Mouse (Mus musculus) forebrain, embryonic 11.5 days (tissue): ENCODE measurements at regions not wholly inside any gene's neighbourhood (a gene's known extent, or its start where the extent isn't known, plus 50 kb on each side); places are given as distances from the start of the nearest gene placed in this dataset.

Experiments
- ATAC-seq: fragments of 200-750 bp; cut with Nextera tagmentation; replicated peaks from 2 replicates; pipeline ENCODE4 v1.8.0; 2017; ENCODE audit warnings: moderate TSS enrichment; ENCODE audit not compliant: low FRiP score
- DNase-seq: peaks from one replicate; pipeline ENCODE4 v3.0.0-alpha.2; 2017; ENCODE audit warnings: low spot score
- H3K27ac ChIP-seq: fragments of 300-500 bp; sonication (generic); 2 replicates; pipeline ENCODE4 v1.5.1; 2014; ENCODE audit warnings: low read depth, low read length
- H3K27me3 ChIP-seq: fragments of 300-500 bp; sonication (generic); 2 replicates; pipeline ENCODE4 v1.6.1; 2014; ENCODE audit warnings: mild to moderate bottlenecking, low read length, mixed read lengths; ENCODE audit not compliant: control insufficient read depth, insufficient read depth
- H3K36me3 ChIP-seq: fragments of 300-500 bp; sonication (generic); 2 replicates; pipeline ENCODE4 v1.6.1; 2014; ENCODE audit warnings: mild to moderate bottlenecking, low read length, moderate library complexity, mixed read lengths; ENCODE audit not compliant: control insufficient read depth, insufficient read depth
- H3K4me1 ChIP-seq: fragments of 300-500 bp; sonication (generic); replicated peaks from 2 replicates; pipeline ENCODE4 v1.6.1; 2014; ENCODE audit warnings: low read length, mixed read lengths; ENCODE audit not compliant: control insufficient read depth, insufficient read depth
- H3K4me2 ChIP-seq: fragments of 300-500 bp; sonication (generic); 2 replicates; pipeline ENCODE4 v1.6.1; 2014; ENCODE audit warnings: low read depth, mild to moderate bottlenecking, low read length, moderate library complexity, mixed read lengths; ENCODE audit not compliant: severe bottlenecking
- H3K4me3 ChIP-seq: fragments of 300-500 bp; sonication (generic); 2 replicates; pipeline ENCODE4 v1.5.1; 2014; ENCODE audit warnings: low read depth, low read length
- H3K9ac ChIP-seq: fragments of 300-500 bp; sonication (generic); 2 replicates; pipeline ENCODE4 v1.6.1; 2014; ENCODE audit warnings: low read length
- H3K9me3 ChIP-seq: fragments of 300-500 bp; sonication (generic); 2 replicates; pipeline ENCODE4 v1.6.1; 2016; ENCODE audit warnings: low read length, mixed read lengths; ENCODE audit not compliant: control insufficient read depth
- WGBS: fragments of 180-500 bp; shearing (Covaris S2); extraction: QIAGEN DNeasy Blood & Tissue Kit; methylation state at CpG from one replicate; pipeline ENCODE4 v1.1.7; 2014; 5-methylcytosine and 5-hydroxymethylcytosine counted together

DNA sequence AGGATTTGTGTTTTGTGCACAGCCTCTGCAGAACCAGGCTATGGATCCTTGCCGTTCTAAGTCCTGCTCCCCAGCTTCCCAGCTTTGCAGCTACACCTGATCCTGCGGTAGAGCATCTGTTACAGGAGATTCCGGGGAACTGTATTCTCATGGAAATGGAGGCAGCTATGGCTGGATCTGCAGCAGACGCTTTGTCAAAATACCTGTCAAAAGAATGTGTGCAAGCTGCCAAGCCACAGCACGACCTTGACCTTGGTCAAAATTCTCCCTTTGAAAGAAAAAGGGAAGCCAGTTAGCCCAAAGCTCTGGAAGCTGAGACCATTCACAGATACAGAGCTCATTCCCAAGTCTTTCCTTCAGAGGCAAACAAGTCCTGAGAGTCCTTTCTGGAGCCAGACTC lies 255.3 kb downstream of the Med13l start:
- Histone ChIP-seq H3K4me2 (no peak overlapping the region), H3K27ac (no peak overlapping the region), H3K9me3 (no peaks in the 10 kb centered on the region), H3K4me3 (no peak overlapping the region), H3K9ac (no peak overlapping the region), H3K4me1 (no peaks in the 10 kb centered on the region), H3K36me3 (no peaks in the 10 kb centered on the region), H3K27me3 (no peaks in the 10 kb centered on the region; the same call in 1 of the 2 replicates)
- DNase-seq, result no peak
- no peak for ATAC-seq
- 79% methylated on average over 5 of the region's 5 CpGs for WGBS

- Histone ChIP-seq H3K4me3 (no peak overlapping the region), H3K9me3 (no peaks in the 10 kb centered on the region), H3K36me3 (no peaks in the 10 kb centered on the region), H3K27me3 (no peaks in the 10 kb centered on the region), H3K27ac (no peak overlapping the region), H3K4me2 (no peak overlapping the region), H3K9ac (no peak overlapping the region), H3K4me1 (no peaks in the 10 kb centered on the region)
- ATAC-seq (no peak), DNase-seq (no peak)
- WGBS, result 90% methylated on average over 7 of the region's 7 CpGs
These were observed 257.8 kb downstream of the Med13l start for GRCm38 (mm10) chr5:118818294-118818693.

DNA sequence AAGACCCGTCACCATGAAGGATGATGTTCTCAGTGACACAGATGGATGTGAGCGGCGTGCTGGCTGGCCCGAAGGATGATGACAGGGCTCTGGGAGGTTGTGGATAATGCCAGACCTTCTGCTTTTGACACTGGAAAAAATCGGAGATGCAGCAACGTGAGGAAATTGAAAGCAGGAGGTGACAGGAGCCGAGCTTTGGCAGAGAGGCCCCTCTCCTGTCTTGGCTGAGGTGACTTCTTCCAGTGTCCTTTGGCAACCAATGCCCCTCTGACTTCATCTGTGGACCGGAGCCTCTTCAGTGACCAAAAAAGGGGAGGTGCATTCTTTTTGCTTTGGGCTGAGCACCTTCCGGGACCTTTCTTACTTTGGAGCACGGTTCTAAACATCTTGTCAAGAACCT lies 264.3 kb downstream of the Med13l start:
- Histone ChIP-seq H3K4me3 (no peak overlapping the region), H3K9me3 (no peaks in the 10 kb centered on the region), H3K4me1 (no peaks in the 10 kb centered on the region), H3K27me3 (no peaks in the 10 kb centered on the region), H3K4me2 (no peak overlapping the region), H3K36me3 (no peaks in the 10 kb centered on the region), H3K9ac (no peak overlapping the region), H3K27ac (no peak overlapping the region)
- DNase-seq (no peak), ATAC-seq (no peak)
- WGBS, result 92% methylated on average over 10 of the region's 10 CpGs

- Histone ChIP-seq H3K9me3 (no peaks in the 10 kb centered on the region), H3K36me3 (no peaks in the 10 kb centered on the region), H3K27ac (no peak overlapping the region), H3K4me2 (no peak overlapping the region), H3K4me1 (no peaks in the 10 kb centered on the region), H3K27me3 (no peaks in the 10 kb centered on the region), H3K4me3 (no peak overlapping the region), H3K9ac (no peak overlapping the region)
- WGBS, result 49% methylated on average over 14 of the region's 14 CpGs
- no peak for ATAC-seq
- no peak for DNase-seq
These were observed 268.7 kb downstream of the Med13l start for GRCm38 (mm10) chr5:118829031-118829698.

DNA sequence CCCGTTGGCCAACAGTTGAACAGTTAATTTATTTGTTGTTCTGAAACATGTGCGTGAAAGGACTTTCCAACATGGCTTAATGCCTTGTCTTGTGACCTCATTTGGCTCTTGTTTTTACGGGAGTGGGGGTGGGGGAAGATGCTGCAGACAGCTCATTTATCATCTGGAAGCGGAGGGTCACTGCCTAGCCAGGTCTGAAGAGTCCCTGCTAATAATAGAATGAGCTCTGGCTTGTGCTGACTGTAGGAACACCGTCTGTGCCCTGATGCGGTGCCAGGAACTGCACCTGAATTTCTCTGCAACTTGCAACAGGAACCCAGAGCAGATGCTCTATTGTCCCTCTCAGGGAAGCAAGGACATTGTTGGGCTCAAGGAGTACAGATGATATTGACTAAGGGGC lies 272.2 kb downstream of the Med13l start:
- no peak overlapping the region for H3K27ac ChIP-seq
- DNase-seq (no peak), ATAC-seq (no peak)
- H3K27me3 ChIP-seq, result no peaks in the 10 kb centered on the region
- no peaks in the 10 kb centered on the region for H3K9me3 ChIP-seq
- 79% methylated on average over 6 of the region's 6 CpGs for WGBS
- no peaks in the 10 kb centered on the region for H3K4me1 ChIP-seq
- no peaks in the 10 kb centered on the region for H3K36me3 ChIP-seq
- H3K4me3 ChIP-seq, result no peak overlapping the region
- H3K9ac ChIP-seq, result no peak overlapping the region
- H3K4me2 ChIP-seq, result no peak overlapping the region

- Histone ChIP-seq H3K27ac (no peak overlapping the region), H3K4me2 (no peak overlapping the region), H3K4me1 (no peaks in the 10 kb centered on the region), H3K9me3 (no peaks in the 10 kb centered on the region), H3K4me3 (no peak overlapping the region), H3K9ac (no peak overlapping the region), H3K36me3 (no peaks in the 10 kb centered on the region), H3K27me3 (no peaks in the 10 kb centered on the region)
- ATAC-seq (no peak), DNase-seq (no peak)
- 92% methylated on average over 5 of the region's 5 CpGs for WGBS
These were observed 273.6 kb downstream of the Med13l start for GRCm38 (mm10) chr5:118834129-118834528.

- H3K4me1 ChIP-seq, result no peaks in the 10 kb centered on the region
- no peaks in the 10 kb centered on the region for H3K9me3 ChIP-seq
- H3K4me2 ChIP-seq, result no peak overlapping the region
- H3K27ac ChIP-seq, result no peak overlapping the region
- no peak overlapping the region for H3K9ac ChIP-seq
- 41% methylated on average over 1 of the region's 1 CpGs for WGBS
- H3K27me3 ChIP-seq, result no peaks in the 10 kb centered on the region
- no peak for DNase-seq
- H3K36me3 ChIP-seq, result no peaks in the 10 kb centered on the region
- ATAC-seq, result no peak
- H3K4me3 ChIP-seq, result no peak overlapping the region
These were observed 276.5 kb downstream of the Med13l start for GRCm38 (mm10) chr5:118837001-118837400.

DNA sequence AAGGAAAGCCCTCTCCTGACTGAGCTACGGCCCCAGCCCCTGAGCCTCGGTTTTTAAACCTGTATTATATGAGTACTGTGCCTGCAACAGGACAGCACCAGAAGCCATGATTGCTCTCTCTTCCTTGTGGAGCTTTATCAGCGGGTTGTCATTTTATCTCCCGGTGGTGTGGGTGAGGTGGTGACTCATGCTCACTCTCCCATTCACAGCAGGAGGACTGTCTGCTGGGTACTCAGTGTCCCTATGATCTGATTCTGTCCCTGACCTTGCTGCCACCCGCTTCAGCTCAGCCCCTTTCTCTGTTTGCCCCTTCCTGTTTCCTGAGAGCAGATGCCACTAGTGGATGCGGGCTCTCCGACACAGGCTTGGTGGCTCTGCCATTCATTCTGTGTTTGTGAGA lies 277.9 kb downstream of the Med13l start:
- ATAC-seq (no peak), DNase-seq (no peak)
- no peak overlapping the region for H3K4me3 ChIP-seq
- WGBS, result 75% methylated on average over 7 of the region's 7 CpGs
- H3K36me3 ChIP-seq, result no peaks in the 10 kb centered on the region
- no peaks in the 10 kb centered on the region for H3K9me3 ChIP-seq
- no peak overlapping the region for H3K4me2 ChIP-seq
- H3K27ac ChIP-seq, result no peak overlapping the region
- H3K9ac ChIP-seq, result no peak overlapping the region
- no peaks in the 10 kb centered on the region for H3K27me3 ChIP-seq
- H3K4me1 ChIP-seq, result no peaks in the 10 kb centered on the region

GRCm38 (mm10) chr5:118839916-118840315 lies 279.4 kb downstream of the Med13l start:
- Histone ChIP-seq H3K4me3 (no peak overlapping the region), H3K27ac (no peak overlapping the region), H3K9ac (no peak overlapping the region), H3K36me3 (no peaks in the 10 kb centered on the region), H3K4me1 (no peaks in the 10 kb centered on the region), H3K9me3 (no peaks in the 10 kb centered on the region), H3K4me2 (no peak overlapping the region), H3K27me3 (no peaks in the 10 kb centered on the region)
- DNase-seq, result no peak
- no peak for ATAC-seq
- WGBS, result 71% methylated on average over 5 of the region's 5 CpGs
